Mouse (Mus musculus) myocyte (in vitro differentiated cells): Measurements from ENCODE around the gene Sertad3.
A peak's percentile ranks its signal among the peaks of the same experiment; 100 is the strongest.

Experiments used
- MYOD1 ChIP-seq, 3 experiments: IDR thresholded peaks; one replicate each; pipeline ENCODE4 v1.6.1; 2011; ENCODE audit warnings: control low read depth in 2 of 3, low read depth in 2 of 3, mild to moderate bottlenecking in 2 of 3, moderate library complexity in 1 of 3; ENCODE audit not compliant: insufficient read length in 2 of 3, control insufficient read depth in 1 of 3
- POLR2A ChIP-seq: IDR thresholded peaks from one replicate; pipeline ENCODE4 v1.6.1; 2011; ENCODE audit warnings: low read depth, mild to moderate bottlenecking, control low read depth, moderate library complexity; ENCODE audit not compliant: insufficient read length
- POLR2AphosphoS2 ChIP-seq: IDR thresholded peaks from one replicate; pipeline ENCODE4 v1.6.1; 2011; ENCODE audit warnings: low read depth, control low read depth; ENCODE audit not compliant: insufficient read length
- REST ChIP-seq: IDR thresholded peaks from one replicate; pipeline ENCODE4 v1.6.1; 2011; ENCODE audit warnings: mild to moderate bottlenecking, control low read depth, moderate library complexity; ENCODE audit not compliant: insufficient read depth, insufficient read length
- USF1 ChIP-seq: IDR thresholded peaks from one replicate; pipeline ENCODE4 v1.6.1; 2011; ENCODE audit warnings: low read depth, mild to moderate bottlenecking, control low read depth, moderate library complexity

DNA sequence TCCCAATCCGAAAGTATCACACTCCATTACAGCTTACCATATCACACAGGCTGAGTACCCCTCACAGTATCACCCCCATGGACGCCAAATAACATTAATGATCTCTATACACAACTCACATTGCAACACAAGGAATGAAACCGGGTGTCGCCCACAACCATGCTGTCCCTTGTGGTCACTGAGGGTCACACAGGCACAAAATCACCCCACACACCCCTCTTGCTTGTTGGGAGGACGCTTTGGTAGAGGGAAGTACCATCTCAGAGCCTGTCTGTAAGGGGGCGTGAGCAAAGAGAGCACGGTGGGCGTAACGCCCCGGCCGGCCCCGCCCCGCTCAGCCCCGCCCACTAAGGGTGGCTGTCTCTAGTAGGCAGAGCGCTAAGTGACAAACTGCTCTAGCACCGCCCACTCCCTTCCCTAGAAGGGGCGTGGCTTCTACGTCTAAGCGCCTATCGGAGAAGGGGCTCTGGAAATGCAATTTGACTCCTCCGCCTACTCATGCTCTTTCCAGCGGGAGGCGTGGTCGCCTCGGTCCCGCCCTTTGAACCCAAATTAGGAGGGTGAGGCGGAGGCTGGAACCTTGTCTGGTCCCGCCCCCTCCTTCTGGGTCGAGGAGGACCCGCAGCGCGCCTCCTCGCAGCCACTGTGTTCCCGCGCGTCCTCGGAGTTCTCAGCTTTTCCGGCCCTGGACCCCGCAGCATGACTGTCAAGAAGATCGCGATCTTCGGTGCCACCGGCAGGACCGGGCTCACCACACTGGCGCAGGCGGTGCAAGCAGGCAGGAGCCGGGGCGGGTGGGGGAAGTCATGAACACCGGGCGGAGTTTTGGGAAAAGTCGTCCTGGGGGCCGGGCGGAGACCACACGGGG lies 25.9 kb upstream of the Sertad3 start, which contains the start of the genes Sptbn4 and Blvrb:
- TF ChIP-seq MYOD1 (IDR thresholded peaks at IDR 0.05; ENCODE audit: control insufficient read depth in 1 of 3, insufficient read length in 2 of 3, low read depth in 2 of 3) (no peak), USF1 (no peak), REST (no peak), POLR2AphosphoS2 (peak; percentile 76), POLR2A (peak; percentile 89)
